In the genomic region with DNA sequence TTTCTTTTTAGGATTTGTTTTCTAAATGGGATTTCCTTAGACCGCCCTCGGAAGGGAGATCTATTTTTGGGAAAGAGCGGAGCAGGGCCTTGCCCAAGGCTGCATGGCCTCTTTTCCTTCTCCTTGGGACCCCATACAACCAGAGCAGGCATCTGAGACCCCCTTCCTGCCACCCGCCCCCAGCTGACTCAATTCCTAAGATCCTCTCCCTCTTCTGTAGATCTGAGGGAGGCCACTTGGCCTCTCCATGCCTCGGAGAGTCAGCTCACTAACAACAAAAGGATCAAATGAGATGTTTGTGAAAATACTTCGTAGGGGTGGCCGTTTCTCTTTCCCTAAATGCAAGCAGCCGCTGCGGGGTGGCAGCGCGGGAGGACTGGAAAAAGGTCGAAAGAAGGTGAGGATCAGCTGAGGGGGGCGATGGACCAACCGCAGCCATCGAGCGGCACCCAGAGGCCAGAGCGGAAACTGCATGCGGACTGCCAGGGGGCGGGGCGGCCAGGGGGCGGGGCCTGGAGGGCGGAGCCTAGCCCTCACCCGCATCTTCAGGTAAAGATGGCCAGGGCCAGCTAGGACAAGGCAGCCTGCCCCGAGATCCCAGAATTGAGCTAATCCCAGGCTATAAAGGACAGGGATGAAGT, we compare ENCODE assay signal across 8 mouse cellular contexts. TPM values are rescaled to one million over a fixed set of nuclear protein-coding genes. Genes with fewer than 3 reads are reported as not detected.
DNase-seq lines count a peak whose midpoint lies in the region; ATAC-seq lines count a peak whose summit lies in the region.

No protein-coding gene starts in this region.

- intact Hi-C loops in left cerebral cortex, postnatal 36 days (cut with DNase I) = loop anchor here (1.0 kb wide), 1 partner anchor 114 kb away; no protein-coding TSS in a partner anchor

- no peaks in the 10 kb centered on the region for H3K27me3 ChIP-seq in hindbrain, embryonic 15.5 days

- H3K4me2 ChIP-seq in hindbrain, embryonic 15.5 days = peak overlapping the region; percentile 42

- WGBS in hindbrain, embryonic 15.5 days = 10% methylated on average over 24 of the region's 24 CpGs

- DNase-seq in WW6 (ENCODE audit: low read depth, low spot score) = peak; percentile 54
- peak; percentile 92 to 96 for DNase-seq in cerebellum, postnatal 10 days
- DNase-seq in frontal cortex, postnatal 36 days (ENCODE audit: low spot score in 2 of 2) = peak; percentile 60 to 66
- DNase-seq in left cerebral cortex, postnatal 36 days (ENCODE audit: low spot score in 2 of 2) = peak; percentile 43 to 65
- peak; percentile 69 for DNase-seq in mesoderm, embryonic 11.5 days (ENCODE audit: low read depth, low spot score)
- DNase-seq in right cerebral cortex, postnatal 36 days (ENCODE audit: low spot score in 2 of 2) = peak; percentile 14 to 33
- DNase-seq in urinary bladder, postnatal 36 days (ENCODE audit: low spot score in 2 of 2) = peak; percentile 54 to 59

- no peak overlapping the region for H3K9ac ChIP-seq in hindbrain, embryonic 15.5 days

- H3K27ac ChIP-seq in hindbrain, embryonic 15.5 days (replicated peaks) = no peak overlapping the region

- no peaks in the 10 kb centered on the region for H3K4me1 ChIP-seq in hindbrain, embryonic 15.5 days (replicated peaks)

- peak; percentile 61; the same call in 1 of the 2 replicates for ATAC-seq in hindbrain, embryonic 15.5 days (ENCODE audit: low FRiP score, low read depth)

- H3K4me3 ChIP-seq in hindbrain, embryonic 15.5 days = no peak overlapping the region

- H3K36me3 ChIP-seq in hindbrain, embryonic 15.5 days = no peaks in the 10 kb centered on the region

- H3K9me3 ChIP-seq in hindbrain, embryonic 15.5 days = no peaks in the 10 kb centered on the region

RNA-seq across cellular contexts. Expression of a gene that starts 29.5 kb away (rescaled TPM):
- not detected in 2 replicates for polyA plus RNA-seq in hindbrain, embryonic 15.5 days (2015; fragmentation: Nextera tagmentation; extraction: Ambion mirVana)
- total RNA-seq in left cerebral cortex, postnatal 36 days (2021) = not detected

Comparison
In these comparisons a context has a peak if more than half of its experiments do, and no peak if none do; other contexts are left out.
1. DNase-seq: peak in every context shown above with its lines; median percentile 94 in cerebellum, postnatal 10 days; 69 in mesoderm, embryonic 11.5 days; 63 in frontal cortex, postnatal 36 days; 56 in urinary bladder, postnatal 36 days; 54 in WW6; 54 in left cerebral cortex, postnatal 36 days; 24 in right cerebral cortex, postnatal 36 days.